Mouse (Mus musculus) CH12.LX (cell line): Measurements from ENCODE around the gene Det1. TPM values are rescaled to one million over a fixed set of nuclear protein-coding genes. Genes with fewer than 3 reads are reported as not detected.

Source experiments
- DNase-seq: peaks from one replicate; pipeline ENCODE4 v3.0.0-alpha.2; 2013; ENCODE audit errors: extremely low read depth
- H3K27ac ChIP-seq: 2 replicates; pipeline ENCODE4 v1.5.1; 2012; ENCODE audit warnings: low read depth, mild to moderate bottlenecking, control low read depth, moderate library complexity; ENCODE audit not compliant: insufficient read depth
- H3K27me3 ChIP-seq: replicated peaks from 2 replicates; pipeline ENCODE3; 2012; ENCODE audit warnings: inconsistent platforms
- H3K36me3 ChIP-seq, 2 experiments: replicated peaks in 1 of 2; 2 replicates each; pipeline versions ENCODE3 to v1.6.1; 2012; ENCODE audit warnings: inconsistent platforms in 1 of 2, low read length in 1 of 2, mild to moderate bottlenecking in 1 of 2, mixed read lengths in 1 of 2, moderate library complexity in 1 of 2; ENCODE audit not compliant: control insufficient read depth in 1 of 2, insufficient read depth in 1 of 2
- H3K4me1 ChIP-seq, 2 experiments: 2 replicates each; pipeline ENCODE4 v1.6.1; 2012; ENCODE audit warnings: inconsistent platforms in 1 of 2, moderate library complexity in 1 of 2; ENCODE audit not compliant: insufficient read depth in 2 of 2, control insufficient read depth in 1 of 2
- H3K4me2 ChIP-seq: 2 replicates; pipeline ENCODE4 v1.6.1; 2012; ENCODE audit warnings: low read depth, mild to moderate bottlenecking, control low read depth; ENCODE audit not compliant: poor library complexity, insufficient read depth, severe bottlenecking
- H3K4me3 ChIP-seq, 3 experiments: fragments of 150-350 bp in 1 of 3; sonication (generic) in 1 of 3; replicated peaks in 1 of 3; 2 replicates each; pipeline versions ENCODE3 to v1.5.1; 2011 to 2012; ENCODE audit warnings: low read depth in 2 of 3, low read length in 2 of 3, mild to moderate bottlenecking in 2 of 3, moderate library complexity in 2 of 3, control low read depth in 1 of 3, improper control_type of control experiment in 1 of 3, inconsistent platforms in 1 of 3, mixed read lengths in 1 of 3; ENCODE audit not compliant: poor library complexity in 1 of 3
- H3K79me2 ChIP-seq: replicated peaks from 2 replicates; pipeline ENCODE4 v1.6.1; 2012; ENCODE audit warnings: mild to moderate bottlenecking, moderate library complexity; ENCODE audit not compliant: control insufficient read depth, poor library complexity, insufficient read depth, severe bottlenecking; ENCODE audit errors: extremely low read depth
- H3K9ac ChIP-seq: 2 replicates; pipeline ENCODE4 v1.6.1; 2012; ENCODE audit warnings: low read depth, mild to moderate bottlenecking, control low read depth, moderate library complexity; ENCODE audit not compliant: insufficient read depth
- H3K9me3 ChIP-seq: replicated peaks from 2 replicates; pipeline ENCODE3; 2012; ENCODE audit warnings: low read length, inconsistent platforms, mixed read lengths
- BHLHE40 ChIP-seq: IDR thresholded peaks from 2 replicates; pipeline ENCODE4 v1.6.1; 2011; ENCODE audit warnings: mild to moderate bottlenecking, low read depth, low read length, improper control_type of control experiment
- CHD1 ChIP-seq: IDR thresholded peaks from 2 replicates; pipeline ENCODE4 v1.6.1; 2012; ENCODE audit warnings: low read depth, low read length, improper control_type of control experiment, inconsistent platforms
- CTCF ChIP-seq, 2 experiments: IDR thresholded peaks in 1 of 2; conservative IDR thresholded peaks in 1 of 2; 2 replicates each; pipeline ENCODE4 v1.5.1; 2011 to 2012; ENCODE audit warnings: low read depth in 2 of 2, low read length in 2 of 2, improper control_type of control experiment in 1 of 2, inconsistent platforms in 1 of 2, mild to moderate bottlenecking in 1 of 2, moderate library complexity in 1 of 2
- E2F4 ChIP-seq: IDR thresholded peaks from 2 replicates; pipeline ENCODE4 v1.6.1; 2011; ENCODE audit warnings: low read depth, low read length, improper control_type of control experiment; ENCODE audit not compliant: insufficient replicate concordance
- ELF1 ChIP-seq: IDR thresholded peaks from 2 replicates; pipeline ENCODE4 v1.6.1; 2014; ENCODE audit warnings: low read depth, mild to moderate bottlenecking, inconsistent platforms, low read length, improper control_type of control experiment
- EP300 ChIP-seq: IDR thresholded peaks from 2 replicates; pipeline ENCODE4 v1.6.1; 2011; ENCODE audit warnings: low read length, improper control_type of control experiment
- ETS1 ChIP-seq: conservative IDR thresholded peaks from 2 replicates; pipeline ENCODE4 v1.6.1; 2012; ENCODE audit warnings: low read depth, mild to moderate bottlenecking, inconsistent platforms, low read length, improper control_type of control experiment, moderate library complexity
- HCFC1 ChIP-seq: IDR thresholded peaks from 2 replicates; pipeline ENCODE4 v1.6.1; 2012; ENCODE audit warnings: low read depth, mild to moderate bottlenecking, inconsistent platforms, low read length, improper control_type of control experiment
- IRF4 ChIP-seq: IDR thresholded peaks from 2 replicates; pipeline ENCODE4 v1.6.1; 2014; ENCODE audit warnings: low read depth, mild to moderate bottlenecking, inconsistent platforms, low read length, improper control_type of control experiment
- KAT2A ChIP-seq: IDR thresholded peaks from 2 replicates; pipeline ENCODE4 v1.6.1; 2012; ENCODE audit warnings: low read length, improper control_type of control experiment, inconsistent platforms; ENCODE audit not compliant: insufficient replicate concordance
- MAFK ChIP-seq: IDR thresholded peaks from 2 replicates; pipeline ENCODE4 v1.6.1; 2011; ENCODE audit warnings: low read length, improper control_type of control experiment; ENCODE audit not compliant: insufficient replicate concordance
- MAX ChIP-seq: IDR thresholded peaks from 2 replicates; pipeline ENCODE4 v1.6.1; 2011; ENCODE audit warnings: low read length, improper control_type of control experiment
- MEF2A ChIP-seq: IDR thresholded peaks from 2 replicates; pipeline ENCODE4 v1.6.1; 2014; ENCODE audit warnings: low read depth, mild to moderate bottlenecking, inconsistent platforms, low read length, improper control_type of control experiment, borderline replicate concordance
- NELFE ChIP-seq: IDR thresholded peaks from 2 replicates; pipeline ENCODE4 v1.6.1; 2011; ENCODE audit warnings: low read depth, low read length, improper control_type of control experiment
- PAX5 ChIP-seq: IDR thresholded peaks from 2 replicates; pipeline ENCODE4 v1.6.1; 2012; ENCODE audit warnings: low read length, inconsistent platforms, mixed read lengths
- POLR2A ChIP-seq: IDR thresholded peaks from 2 replicates; pipeline ENCODE4 v1.6.1; 2011; ENCODE audit warnings: low read depth, mild to moderate bottlenecking, improper control_type of control experiment, low read length
- POLR2AphosphoS2 ChIP-seq: IDR thresholded peaks from 2 replicates; pipeline ENCODE4 v1.6.1; 2011; ENCODE audit warnings: low read depth, low read length, improper control_type of control experiment
- RAD21 ChIP-seq: IDR thresholded peaks from 2 replicates; pipeline ENCODE4 v1.6.1; 2011; ENCODE audit warnings: low read depth, mild to moderate bottlenecking, low read length, improper control_type of control experiment, moderate library complexity
- SMC3 ChIP-seq: IDR thresholded peaks from 2 replicates; pipeline ENCODE4 v1.6.1; 2011; ENCODE audit warnings: low read depth, low read length, improper control_type of control experiment
- TBP ChIP-seq: conservative IDR thresholded peaks from 2 replicates; pipeline ENCODE4 v1.6.1; 2011; ENCODE audit warnings: low read depth, low read length, improper control_type of control experiment
- USF1 ChIP-seq: IDR thresholded peaks from 2 replicates; pipeline ENCODE4 v1.6.1; 2014; ENCODE audit warnings: low read depth, mild to moderate bottlenecking, inconsistent platforms, low read length, improper control_type of control experiment
- USF2 ChIP-seq: conservative IDR thresholded peaks from 2 replicates; pipeline ENCODE4 v1.6.1; 2011; ENCODE audit warnings: low read depth, low read length, improper control_type of control experiment
- ZMIZ1 ChIP-seq: IDR thresholded peaks from 2 replicates; pipeline ENCODE4 v1.6.1; 2012; ENCODE audit warnings: low read depth, mild to moderate bottlenecking, inconsistent platforms, low read length, improper control_type of control experiment
- dilution Hi-C: fragments of 300-500 bp; cut with MboI; formaldehyde crosslinking; loops from 2 replicates; pipeline ENCODE4 v1.14.3; 2020; ENCODE audit warnings: low sequenced_read_pairs; ENCODE audit not compliant: extremely low pct_unique_long_range_greater_than_20kb, extremely low pct_ligation_motif_present
- in situ Hi-C: fragments of 300-500 bp; cut with MboI; formaldehyde crosslinking; loops from 3 replicates; pipeline ENCODE4 v1.14.3; 2019; ENCODE audit warnings: low sequenced_read_pairs, low pct_ligation_motif_present, low pct_unique_long_range_greater_than_20kb, mixed read lengths
- polyA plus RNA-seq: library from polyadenylated mRNA; unstranded; fragments of >175 nt; gene quantifications from 2 replicates; pipeline ENCODE4 v1.2.1, GENCODE M21; 2012; ENCODE audit warnings: low read depth; ENCODE audit not compliant: insufficient read length
- total RNA-seq, 2 experiments: library from RNA; depleted of rRNA; stranded (reverse); fragments of 300-350 nt in 1 of 2; fragments of >200 nt in 1 of 2; gene quantifications; 2 replicates each; pipeline ENCODE4 v1.2.3; 2012 to 2014

Det1 gene
- total and polyA plus RNA-seq, 3 experiments: 12.2 to 14.3 (median 12.9) TPM

DNA sequence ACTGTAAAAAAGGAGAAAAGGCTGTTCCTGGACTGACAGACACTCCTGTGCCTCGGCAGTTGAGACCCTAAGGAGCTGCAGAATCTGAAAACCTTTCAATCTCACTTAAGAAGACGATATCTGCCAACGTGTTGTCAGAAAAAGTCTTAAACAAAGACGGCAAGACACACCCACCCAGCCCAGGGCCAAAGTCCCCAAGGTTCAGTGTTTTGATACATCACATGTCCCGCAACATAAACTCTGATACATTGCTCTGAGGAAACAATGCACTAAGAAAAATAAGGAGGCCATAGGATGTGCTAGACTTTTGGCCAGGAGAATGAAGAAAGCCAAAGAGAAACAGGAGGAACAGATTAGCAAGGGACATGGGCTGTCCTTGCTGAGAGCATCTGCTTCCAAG, 25.8 kb upstream of the Det1 start:
- in situ Hi-C loops (no loop called here), dilution Hi-C loops (no loop called here)
- no peaks in the 10 kb centered on the region for H3K27me3 ChIP-seq
- no peak overlapping the region for H3K9ac ChIP-seq
- H3K4me3 ChIP-seq: no peak overlapping the region
- no peaks in the 10 kb centered on the region for H3K79me2 ChIP-seq
- H3K4me2 ChIP-seq: no peak overlapping the region
- H3K9me3 ChIP-seq: no peaks in the 10 kb centered on the region
- TF ChIP-seq USF1 (no peak), EP300 (no peak), POLR2A (no peak), SMC3 (no peak), MEF2A (no peak), HCFC1 (no peak), KAT2A (no peak), NELFE (no peak), BHLHE40 (no peak), ELF1 (no peak), USF2 (no peak), CTCF (conservative IDR thresholded peaks at IDR 0.05 in 1 of 2, IDR thresholded peaks at IDR 0.05 in 1 of 2; ENCODE audit: low read depth in 2 of 2, low read length in 2 of 2) (no peak), IRF4 (no peak), POLR2AphosphoS2 (no peak)
- peaks cover 4% of the 10 kb centered on the region in 2 experiments; a peak in 2 of 4 replicates for H3K4me1 ChIP-seq
- no peaks in the 10 kb centered on the region for H3K36me3 ChIP-seq
- no peak for DNase-seq
- no peak overlapping the region for H3K27ac ChIP-seq

DNA sequence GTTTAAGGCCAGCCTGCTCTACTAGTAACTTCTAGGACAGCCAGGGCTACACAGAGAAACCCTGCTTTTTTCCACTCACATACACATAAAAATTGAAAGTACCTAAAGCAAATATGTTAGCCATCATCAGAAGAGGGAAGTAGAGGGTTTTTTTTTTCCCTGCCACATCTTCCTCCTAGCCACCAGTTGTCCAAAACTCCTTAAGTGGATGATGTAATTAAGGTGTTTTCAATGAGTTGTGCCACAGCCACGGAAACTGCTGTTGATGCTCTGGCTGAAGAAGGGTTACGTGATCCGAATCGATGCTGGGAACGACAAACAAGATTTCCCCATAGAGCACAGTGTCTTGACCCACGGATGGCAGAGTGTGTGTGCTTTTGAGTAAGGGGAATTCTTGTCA, 25.3 kb upstream of the Det1 start:
- H3K4me3 ChIP-seq: no peak overlapping the region
- in situ Hi-C loops (no loop called here), dilution Hi-C loops (no loop called here)
- peaks cover 4% of the 10 kb centered on the region in 2 experiments; a peak in 2 of 4 replicates for H3K4me1 ChIP-seq
- no peak overlapping the region for H3K4me2 ChIP-seq
- H3K27ac ChIP-seq: no peak overlapping the region; the same call in 1 of the 2 replicates
- no peak for DNase-seq
- TF ChIP-seq TBP (no peak), RAD21 (no peak), KAT2A (no peak), USF2 (no peak), ZMIZ1 (no peak), E2F4 (no peak), MAFK (no peak), ETS1 (no peak), MAX (no peak), PAX5 (no peak), POLR2AphosphoS2 (no peak), USF1 (no peak), CHD1 (no peak), HCFC1 (no peak)
- no peaks in the 10 kb centered on the region for H3K36me3 ChIP-seq
- no peaks in the 10 kb centered on the region for H3K79me2 ChIP-seq
- no peak overlapping the region for H3K9ac ChIP-seq
- no peaks in the 10 kb centered on the region for H3K9me3 ChIP-seq
- no peaks in the 10 kb centered on the region for H3K27me3 ChIP-seq
